Mouse (Mus musculus) adrenal gland, adult (tissue): ENCODE data around the gene Rnf157.

ENCODE experiments used
- DNase-seq, 2 experiments: peaks; one replicate each; pipeline ENCODE4 v3.0.0; 2022 to 2023; ENCODE audit warnings: low spot score in 1 of 2; ENCODE audit not compliant: inconsistent age in 2 of 2

Rnf157 gene

DNA sequence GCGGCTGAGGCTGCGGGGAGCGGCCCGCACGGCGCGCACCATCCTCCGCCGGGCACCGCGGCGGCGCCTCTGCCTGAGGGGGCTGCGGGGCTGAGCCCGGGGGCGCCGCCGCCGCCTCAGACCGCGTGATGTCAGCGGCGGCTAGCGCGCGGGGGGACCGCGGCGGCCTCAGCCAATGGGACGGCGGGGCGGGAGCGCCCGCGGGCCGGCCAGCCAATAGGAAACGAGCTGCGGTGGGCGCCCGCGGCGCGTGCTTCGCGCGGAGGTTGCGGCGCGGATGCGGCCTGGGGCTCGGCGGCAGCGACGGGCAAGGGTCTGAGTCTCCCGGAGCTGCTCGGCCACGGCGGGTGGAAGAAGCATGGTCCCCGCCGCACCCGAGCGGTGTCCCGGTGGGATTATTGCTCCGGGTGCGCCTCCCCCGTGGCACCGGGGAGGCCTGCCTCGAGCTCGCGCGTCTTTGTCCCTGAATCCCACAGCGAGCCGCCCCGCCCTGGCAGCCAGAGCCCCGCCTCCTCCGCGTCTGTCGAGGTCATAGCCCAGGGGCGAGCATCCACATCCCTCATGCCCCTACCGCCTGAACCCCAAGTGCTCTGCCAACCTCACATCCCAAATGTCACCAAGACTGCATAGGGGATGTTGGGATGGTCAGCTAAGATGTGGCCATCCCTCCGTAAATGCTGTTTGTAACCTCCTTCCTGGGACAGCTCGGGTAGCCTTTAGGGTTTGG, at the start of gene Rnf157:
Gene Rnf157 (minus strand): TSS at position 129 of the 727 bp plus-strand sequence.
- peak; percentile 86 to 92 for DNase-seq

DNA sequence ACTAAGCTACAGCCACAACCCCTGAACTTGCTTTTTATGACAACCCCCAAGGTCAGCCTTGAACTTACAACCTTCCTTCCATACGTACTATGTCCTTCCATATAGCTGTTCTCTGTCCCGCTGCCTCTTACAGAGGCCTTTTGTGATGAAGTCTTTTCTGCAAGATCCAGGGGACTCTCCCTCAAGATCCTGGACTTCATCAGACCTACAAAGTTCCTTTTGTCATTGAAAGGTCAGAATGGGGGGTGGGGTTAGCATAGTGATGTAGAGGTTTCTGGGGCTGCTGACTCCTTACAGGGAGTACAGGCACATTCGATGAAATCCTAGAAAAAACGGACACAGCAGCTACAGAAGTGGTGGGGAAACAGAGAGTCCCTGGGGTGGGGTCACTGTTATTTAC, 47.0 kb upstream of the Rnf157 start:
- no peak for DNase-seq

DNA sequence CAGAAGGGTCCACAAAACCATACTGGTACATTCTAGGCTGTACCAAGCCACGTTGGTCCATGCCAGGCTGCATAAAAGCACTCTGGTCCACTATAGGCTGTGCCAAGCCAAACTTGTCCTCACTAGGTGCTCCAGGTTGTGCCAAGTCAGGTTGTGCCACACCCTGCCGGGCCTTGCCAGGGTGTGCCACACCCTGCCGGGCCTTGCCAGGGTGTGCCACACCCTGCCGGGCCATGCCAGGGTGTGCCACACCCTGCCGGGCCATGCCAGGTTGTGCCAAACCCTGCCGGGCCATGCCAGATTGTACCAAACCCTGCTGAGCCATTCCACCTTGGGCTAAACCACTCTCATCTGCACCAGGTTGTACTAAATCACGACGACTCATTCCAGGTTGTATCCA, 43.4 kb upstream of the Rnf157 start:
- no peak for DNase-seq

DNA sequence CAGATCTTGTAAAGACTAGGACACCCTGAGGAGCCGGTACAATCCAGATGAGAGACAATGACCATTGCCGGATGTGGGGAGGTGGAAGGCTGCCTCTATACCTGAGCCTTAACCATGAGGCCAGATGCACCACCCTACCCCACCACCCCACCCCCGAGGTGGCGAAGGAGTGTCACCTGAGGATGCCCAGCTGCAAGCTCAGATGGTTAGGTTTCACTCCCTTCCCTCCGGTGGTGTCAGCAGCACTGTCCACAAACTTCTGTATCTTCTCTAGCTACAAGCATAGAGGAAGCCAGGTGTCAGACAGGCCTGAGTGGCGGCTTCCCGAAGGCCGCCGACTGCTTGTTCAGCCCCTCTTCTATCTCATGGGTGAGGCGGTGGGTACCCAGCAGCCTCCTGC, 41.1 kb upstream of the Rnf157 start:
- no peak for DNase-seq

DNA sequence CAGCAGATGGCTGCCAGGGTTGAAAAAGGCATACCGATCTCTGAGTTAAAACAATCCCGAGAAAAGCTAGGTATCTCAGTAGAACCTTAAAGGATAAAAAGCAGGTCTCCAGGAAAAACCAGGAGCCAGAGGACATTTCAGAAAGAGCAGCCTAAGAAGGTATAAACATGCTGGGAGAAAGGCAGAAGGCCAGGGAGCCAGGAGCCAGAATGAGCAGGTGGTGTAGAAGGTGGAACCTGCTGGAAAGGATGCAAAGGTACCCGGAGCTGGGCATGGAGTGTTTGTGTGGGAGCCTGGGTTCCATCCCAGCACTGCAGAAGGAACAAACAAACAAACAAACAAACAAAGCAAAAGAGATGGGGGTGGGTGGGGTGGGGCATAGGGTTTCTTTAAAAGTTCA, 36.5 kb upstream of the Rnf157 start:
- DNase-seq, result no peak

DNA sequence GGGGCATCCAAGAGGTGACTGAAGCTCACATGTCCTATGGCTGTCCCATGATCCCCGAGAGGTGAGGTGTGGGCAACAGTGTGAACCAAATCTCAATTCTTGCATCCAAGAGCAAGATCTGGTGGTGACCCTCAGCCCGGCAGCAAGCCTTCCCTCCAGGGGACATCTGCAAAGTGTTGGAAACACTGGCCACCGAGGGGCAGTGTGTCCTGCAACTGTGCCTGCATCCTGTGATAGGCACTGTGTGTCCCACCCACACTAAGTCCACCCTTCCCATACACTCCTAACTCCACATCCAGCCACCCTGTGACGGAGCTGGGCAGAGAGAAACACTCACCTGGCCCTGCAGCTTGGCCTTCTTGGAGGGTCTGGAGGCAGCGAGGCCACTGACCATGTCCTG, 35.0 kb upstream of the Rnf157 start:
- no peak for DNase-seq

DNA sequence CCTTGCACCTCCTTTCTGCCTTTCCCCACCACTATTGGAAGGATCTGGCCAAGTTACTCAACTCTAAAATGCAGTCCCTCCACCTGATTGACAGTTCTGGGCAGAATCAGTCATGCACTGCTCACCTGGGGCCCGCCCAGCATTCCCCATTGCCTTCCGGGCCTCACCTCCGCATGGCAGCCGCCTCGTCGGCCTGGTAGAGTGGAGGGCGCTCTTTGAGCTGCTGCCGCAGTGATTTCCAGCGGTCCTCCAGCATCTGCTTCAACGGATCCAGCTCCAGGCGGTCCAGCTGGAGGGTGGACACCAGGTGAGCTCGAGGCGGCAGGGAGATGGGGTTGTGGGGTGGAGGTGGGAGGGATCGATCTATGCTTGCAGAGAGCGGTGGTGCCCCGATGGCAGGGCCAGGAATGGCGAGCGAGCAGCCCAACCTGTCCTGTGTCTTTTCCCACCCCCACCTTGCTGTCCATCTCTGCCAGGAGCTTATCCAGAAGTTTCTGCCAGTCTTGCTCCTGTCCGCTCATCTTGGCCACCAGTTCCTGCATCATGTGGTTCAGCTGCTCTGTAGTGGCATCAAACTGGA, 33.6 kb upstream of the Rnf157 start:
- no peak for DNase-seq

DNA sequence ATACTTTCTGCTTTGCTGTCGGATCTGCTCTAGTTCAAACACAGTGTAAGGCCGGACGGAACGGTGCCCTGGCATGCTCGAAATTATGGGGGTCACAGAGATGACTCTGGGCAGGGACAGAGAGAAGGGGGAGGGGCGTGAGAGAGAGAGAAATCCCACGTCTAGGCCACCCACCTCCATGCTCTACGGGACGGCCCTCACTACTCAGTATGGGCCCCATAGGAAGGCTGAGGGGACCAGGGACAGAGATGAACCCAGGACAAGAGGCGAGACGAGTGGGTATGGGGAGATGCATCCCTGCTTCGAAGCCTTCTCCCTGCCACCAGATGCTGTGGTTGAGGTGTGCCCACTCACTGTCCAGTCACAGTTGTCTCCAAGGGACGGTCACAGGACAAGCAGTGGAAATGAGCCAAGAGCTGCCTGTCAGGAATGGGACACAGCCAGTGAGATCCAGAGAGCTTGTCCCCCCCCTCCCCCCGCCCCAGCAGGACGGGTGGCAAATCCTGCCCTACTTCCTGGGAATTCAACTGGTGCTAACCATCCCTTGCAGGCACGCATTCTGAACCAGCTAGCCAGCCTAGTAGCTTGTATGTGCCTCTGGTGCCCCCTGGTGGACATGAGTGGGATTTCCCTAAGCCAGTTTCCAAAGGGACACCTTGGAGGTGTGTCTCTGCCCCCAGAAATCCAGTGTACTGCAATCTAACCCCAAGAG, 32.9 kb upstream of the Rnf157 start:
- DNase-seq, result peak; percentile 87 to 97

DNA sequence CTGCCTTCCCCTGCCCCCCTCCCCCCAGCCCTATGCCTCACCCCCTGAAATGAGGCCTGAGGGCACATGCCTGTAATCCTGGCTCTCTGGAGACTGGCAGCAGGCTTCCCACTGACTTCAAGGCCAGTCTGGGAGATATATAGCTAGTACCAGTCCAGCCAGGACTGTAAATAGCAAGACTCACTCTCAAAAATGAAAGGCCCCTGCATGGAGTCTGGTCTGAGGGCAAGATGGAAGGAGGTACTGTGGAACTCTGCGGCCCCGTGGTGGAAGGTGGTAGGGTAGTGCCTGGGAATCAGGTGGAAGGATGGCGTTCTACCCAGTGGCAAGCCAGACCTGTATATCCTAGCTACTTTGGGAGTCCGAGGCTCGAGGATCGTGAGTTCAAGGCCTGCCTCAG, 31.1 kb upstream of the Rnf157 start:
- peak in 1 of 2 experiments; percentile 60 for DNase-seq

DNA sequence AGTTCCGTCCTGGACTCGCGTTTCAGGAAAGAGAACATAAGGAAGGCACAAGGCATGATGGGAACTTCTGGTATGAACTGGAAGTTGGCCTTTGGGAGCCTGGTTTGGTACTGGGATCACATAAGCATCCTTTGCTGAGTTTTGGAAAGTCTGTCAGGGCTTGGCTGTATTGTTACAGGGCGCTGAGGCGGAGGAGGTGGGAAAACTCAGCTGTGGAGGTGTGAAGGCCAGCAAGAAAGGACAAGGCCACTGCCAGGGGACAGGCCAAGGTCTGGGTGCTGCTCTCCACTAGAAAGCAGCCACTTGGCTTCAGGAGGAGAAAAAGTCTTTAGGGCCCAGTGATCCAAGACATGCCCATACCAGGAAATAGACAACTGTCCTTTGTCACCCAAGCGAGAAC, 30.5 kb upstream of the Rnf157 start:
- DNase-seq, result peak in 1 of 2 experiments; percentile 71

DNA sequence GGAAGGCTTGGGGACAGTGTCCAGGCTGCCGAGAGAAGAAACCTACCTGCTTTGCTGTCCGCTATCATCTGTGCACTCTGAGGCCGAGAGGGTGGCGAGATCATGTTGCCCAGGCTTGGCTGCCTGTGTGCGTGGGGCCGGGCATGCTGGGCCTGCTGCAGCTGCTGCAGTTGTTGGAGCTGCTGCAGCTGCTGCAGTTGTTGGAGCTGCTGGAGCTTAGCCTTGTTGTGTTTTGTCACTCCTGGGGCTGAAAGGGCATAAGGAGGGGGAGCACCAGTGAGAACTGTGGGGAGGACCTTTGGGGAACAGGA, 30.0 kb upstream of the Rnf157 start:
- no peak for DNase-seq

DNA sequence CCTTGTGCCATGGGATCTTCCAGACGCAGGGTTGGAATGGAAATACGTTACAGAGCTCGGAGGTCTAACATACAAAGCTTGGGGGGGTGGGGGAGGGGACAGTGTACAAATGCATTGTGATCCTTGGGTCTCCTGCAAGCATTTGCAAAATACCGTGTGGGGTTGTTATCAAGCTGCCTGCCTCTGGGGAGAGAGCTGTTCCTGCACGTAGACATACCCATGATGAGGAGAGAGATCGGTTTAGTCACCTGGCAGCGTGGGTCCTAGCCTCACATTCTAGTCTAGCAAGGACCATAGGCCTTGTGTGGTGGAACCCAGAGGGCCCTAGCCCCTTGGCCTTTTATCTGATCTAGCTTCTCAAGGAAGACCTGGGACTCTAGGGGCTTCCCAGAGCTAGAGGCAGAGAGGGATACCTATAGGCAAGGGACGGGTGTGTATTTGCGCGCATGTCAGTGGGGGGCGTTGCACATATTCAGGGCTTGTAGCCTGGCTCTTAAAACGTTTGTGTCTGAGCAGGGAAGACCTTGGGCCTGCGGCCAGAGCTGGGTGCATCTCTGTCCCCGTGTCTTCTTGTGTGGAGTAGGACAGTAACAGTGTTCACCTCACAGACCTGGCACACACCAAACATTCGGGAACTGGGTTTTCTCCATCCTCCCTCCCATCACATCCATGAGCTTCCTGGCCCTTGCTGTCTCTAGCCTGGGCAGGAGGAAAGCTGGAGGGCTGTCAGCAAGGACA, 29.5 kb upstream of the Rnf157 start:
- DNase-seq, result peak in 1 of 2 experiments; percentile 70

DNA sequence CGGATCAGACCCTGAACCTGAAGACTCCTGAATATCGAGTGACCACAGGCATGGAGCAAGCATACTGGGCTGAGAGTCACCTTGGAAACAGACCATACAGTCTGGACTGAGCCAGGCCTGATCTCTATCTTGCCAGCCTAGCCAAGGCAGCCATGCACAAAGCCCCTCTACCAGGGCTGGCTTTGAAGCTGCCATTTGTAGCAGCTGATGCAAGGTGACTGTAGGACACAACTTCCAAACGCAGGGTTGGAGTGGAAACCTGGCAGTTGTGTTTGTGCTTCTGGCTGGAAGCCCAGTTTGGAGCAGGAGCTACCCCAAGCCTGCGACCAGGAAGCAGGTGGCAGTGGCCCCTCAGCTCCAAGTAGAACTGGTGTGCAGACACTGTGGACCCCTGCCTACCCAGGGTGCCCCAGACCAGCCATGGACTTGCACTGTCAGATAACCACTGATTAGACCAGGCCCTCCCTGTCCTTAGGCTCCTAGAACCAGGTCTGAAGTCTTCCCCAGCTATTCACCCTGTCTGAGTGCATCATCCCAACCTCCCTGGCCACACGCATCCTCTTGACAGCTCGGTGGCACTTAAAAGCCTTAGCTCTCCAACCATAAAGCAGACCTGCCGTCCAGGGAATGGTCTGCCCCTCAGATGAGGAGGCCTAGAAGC, 27.7 kb upstream of the Rnf157 start:
- DNase-seq, result no peak

DNA sequence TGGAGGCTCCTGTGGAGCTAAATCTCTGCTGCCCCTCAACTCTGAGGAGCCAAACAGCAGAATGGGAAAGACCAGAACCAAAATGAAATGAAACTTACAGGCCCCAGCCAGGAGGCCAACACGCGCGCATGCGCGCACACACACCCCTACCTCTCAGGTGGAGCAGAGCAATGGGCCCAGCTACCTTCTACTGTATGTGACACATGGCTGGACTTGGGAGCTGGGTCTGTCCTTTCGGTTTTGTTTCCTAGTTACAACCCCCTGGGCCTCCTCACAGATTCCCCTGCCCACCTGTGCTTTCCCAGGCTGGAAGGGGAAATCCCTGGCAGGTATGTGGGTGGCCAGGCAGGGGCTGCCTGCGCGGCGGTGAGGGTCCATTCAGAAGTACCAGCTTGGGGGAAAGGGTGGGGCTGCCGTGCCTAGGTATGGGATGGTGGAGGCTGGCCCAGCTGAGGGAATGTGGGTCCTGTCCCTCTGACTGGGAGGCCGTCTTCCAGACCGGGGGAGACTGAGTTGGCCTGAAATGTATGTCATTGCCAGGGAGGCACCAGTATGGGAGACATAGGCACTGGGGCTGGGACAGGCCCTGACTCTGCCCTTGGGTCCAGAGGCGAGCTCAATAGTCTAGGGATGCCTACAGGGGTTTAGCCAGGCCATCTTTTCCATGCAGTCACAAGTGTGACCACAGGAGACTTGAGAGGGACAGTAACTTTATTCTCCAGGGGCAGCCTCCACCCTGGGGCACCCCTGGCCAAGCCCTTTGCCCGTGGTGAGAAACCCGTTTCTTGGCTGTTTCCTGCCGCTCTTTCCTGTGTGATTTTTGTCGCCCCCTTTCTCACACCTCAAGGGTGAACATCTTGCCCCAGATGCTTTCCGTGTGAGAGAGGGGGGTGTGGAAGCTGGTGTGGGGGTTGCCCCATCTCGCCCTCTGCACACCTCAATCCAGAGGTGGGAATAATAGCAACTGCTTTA, 26.7 kb upstream of the Rnf157 start:
- DNase-seq, result no peak

DNA sequence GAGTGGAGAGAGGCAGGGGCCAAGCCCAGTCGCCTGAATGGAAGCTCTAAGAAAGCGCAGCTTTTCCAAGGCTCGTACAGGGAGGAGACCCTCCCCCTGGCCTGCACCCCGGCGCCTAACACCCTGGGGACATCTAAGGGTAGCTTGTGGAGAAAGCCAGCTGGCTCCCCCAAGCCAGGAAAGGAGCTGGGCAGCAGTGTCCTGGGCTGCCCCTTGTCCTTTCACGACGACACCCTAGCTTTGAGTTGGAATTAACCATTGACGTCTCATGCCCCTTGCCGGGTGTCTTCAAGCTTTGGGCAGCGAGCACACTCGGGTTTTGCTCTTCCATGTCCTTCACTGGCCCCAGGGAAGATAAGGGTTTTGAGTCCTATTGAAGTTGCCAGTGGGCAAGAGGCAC, 24.7 kb upstream of the Rnf157 start:
- no peak for DNase-seq

DNA sequence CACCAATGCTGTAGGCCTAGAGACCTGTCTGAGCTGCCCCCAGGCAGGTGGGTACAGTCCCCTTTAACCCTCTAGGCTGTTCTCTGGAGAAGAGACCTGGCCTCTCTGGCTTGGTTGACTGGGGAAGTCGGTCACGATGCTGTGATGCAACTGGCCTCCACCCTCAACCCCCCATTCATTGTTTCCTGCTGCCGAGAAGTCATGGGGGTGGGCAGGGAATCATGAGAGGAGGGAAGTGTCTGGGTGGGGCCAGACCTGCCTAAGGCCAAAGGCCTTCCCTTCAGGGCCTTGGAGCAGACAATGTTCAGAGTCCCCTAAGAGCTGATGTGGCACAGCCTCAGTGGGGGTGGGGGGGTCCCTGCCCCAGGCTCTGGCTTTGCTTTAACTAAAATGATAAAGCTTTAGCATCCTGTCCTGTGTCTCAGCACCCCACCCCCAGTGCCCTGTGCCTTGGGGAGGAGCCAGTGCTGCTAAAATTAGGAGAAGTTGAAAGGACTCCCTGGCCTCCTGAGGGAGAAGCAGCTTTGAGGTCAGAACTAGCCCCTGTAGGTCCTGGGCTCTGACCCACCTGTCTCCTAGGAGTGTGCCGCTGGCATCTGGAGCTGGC, 24.0 kb upstream of the Rnf157 start:
- DNase-seq, result peak; percentile 54 to 75

DNA sequence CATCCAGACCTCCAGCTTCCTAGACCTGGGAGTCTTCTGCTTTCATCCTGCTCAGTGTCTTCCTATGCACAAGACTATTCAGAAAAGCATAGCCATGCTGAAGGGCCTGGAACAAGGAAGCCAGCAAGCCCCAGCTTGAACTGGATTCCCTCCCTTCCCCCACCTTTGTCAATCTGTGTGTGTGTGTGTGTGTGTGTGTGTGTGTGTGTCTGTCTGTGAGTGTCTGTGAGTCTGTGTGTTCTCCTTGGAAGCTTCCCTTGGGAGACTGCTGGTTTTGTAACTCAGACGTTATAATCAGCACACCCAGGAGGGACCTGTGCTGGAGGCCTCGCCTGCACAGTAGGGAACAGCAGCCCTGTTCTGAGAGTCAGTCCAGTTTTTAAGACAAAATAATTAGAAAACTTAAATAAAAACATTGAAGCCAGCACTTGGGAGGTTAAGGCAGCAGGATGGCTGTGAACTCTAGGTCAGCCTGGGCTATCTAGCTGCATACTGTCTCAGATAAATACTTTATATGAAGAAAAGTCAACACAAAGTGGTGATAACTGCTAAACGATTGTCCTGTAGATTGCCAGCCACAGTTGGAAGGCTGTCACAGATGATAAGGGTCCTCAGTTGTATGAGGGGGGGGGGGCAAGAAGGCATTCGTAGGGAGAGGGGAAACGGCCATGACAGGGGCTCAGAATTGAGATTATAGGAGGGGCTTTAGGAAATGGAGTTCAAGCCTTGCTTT, 23.3 kb upstream of the Rnf157 start:
- peak in 1 of 2 experiments; percentile 49 for DNase-seq

DNA sequence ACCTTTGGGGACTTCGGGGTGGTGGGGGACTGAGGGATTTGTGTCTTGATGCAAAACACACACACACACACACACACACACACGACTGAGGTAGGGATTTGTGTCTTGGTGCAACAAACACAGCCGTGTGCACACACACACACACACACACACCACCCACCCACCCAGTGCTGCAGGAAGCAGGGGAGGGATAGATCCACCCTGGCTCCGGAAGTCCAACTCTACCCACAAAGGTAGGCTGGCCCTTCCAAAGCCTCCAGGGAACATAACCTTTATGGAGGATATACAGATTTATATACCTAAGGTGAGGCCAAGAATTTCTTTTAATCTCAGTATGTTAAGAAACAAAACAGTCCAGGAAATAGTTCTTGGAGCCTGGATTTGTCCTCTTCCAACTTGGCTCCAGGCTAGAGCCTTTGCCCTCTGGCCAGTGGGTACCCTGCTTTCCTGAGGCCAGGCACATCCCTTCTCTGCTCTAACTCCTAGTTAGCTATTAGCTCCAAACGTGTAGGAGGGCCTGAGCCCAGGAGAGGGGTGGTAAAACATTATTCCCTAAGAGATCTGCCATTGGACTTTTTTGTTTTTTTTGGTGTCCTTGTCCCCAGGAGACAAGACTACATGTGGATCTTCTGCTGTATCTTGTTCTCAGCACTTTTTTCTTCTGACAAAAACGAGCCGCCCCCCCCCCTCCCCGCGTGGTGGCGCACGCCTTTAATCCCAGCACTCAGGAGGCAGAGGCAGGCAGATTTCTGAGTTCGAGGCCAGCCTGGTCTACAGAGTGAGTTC, 22.3 kb upstream of the Rnf157 start:
- no peak for DNase-seq
